Mouse (Mus musculus) CH12.LX (cell line): ENCODE data around the gene Rybp. TPM values are rescaled to one million over a fixed set of nuclear protein-coding genes. Genes with fewer than 3 reads are reported as not detected.

ENCODE experiments used
- DNase-seq: peaks from one replicate; pipeline ENCODE4 v3.0.0-alpha.2; 2013; ENCODE audit errors: extremely low read depth
- H3K27ac ChIP-seq: 2 replicates; pipeline ENCODE4 v1.5.1; 2012; ENCODE audit warnings: low read depth, mild to moderate bottlenecking, control low read depth, moderate library complexity; ENCODE audit not compliant: insufficient read depth
- H3K27me3 ChIP-seq: replicated peaks from 2 replicates; pipeline ENCODE3; 2012; ENCODE audit warnings: inconsistent platforms
- H3K36me3 ChIP-seq, 2 experiments: replicated peaks in 1 of 2; 2 replicates each; pipeline versions ENCODE3 to v1.6.1; 2012; ENCODE audit warnings: inconsistent platforms in 1 of 2, low read length in 1 of 2, mild to moderate bottlenecking in 1 of 2, mixed read lengths in 1 of 2, moderate library complexity in 1 of 2; ENCODE audit not compliant: control insufficient read depth in 1 of 2, insufficient read depth in 1 of 2
- H3K4me1 ChIP-seq, 2 experiments: 2 replicates each; pipeline ENCODE4 v1.6.1; 2012; ENCODE audit warnings: inconsistent platforms in 1 of 2, moderate library complexity in 1 of 2; ENCODE audit not compliant: insufficient read depth in 2 of 2, control insufficient read depth in 1 of 2
- H3K4me2 ChIP-seq: 2 replicates; pipeline ENCODE4 v1.6.1; 2012; ENCODE audit warnings: low read depth, mild to moderate bottlenecking, control low read depth; ENCODE audit not compliant: poor library complexity, insufficient read depth, severe bottlenecking
- H3K4me3 ChIP-seq, 3 experiments: fragments of 150-350 bp in 1 of 3; sonication (generic) in 1 of 3; replicated peaks in 1 of 3; 2 replicates each; pipeline versions ENCODE3 to v1.5.1; 2011 to 2012; ENCODE audit warnings: low read depth in 2 of 3, low read length in 2 of 3, mild to moderate bottlenecking in 2 of 3, moderate library complexity in 2 of 3, control low read depth in 1 of 3, improper control_type of control experiment in 1 of 3, inconsistent platforms in 1 of 3, mixed read lengths in 1 of 3; ENCODE audit not compliant: poor library complexity in 1 of 3
- H3K79me2 ChIP-seq: replicated peaks from 2 replicates; pipeline ENCODE4 v1.6.1; 2012; ENCODE audit warnings: mild to moderate bottlenecking, moderate library complexity; ENCODE audit not compliant: control insufficient read depth, poor library complexity, insufficient read depth, severe bottlenecking; ENCODE audit errors: extremely low read depth
- H3K9ac ChIP-seq: 2 replicates; pipeline ENCODE4 v1.6.1; 2012; ENCODE audit warnings: low read depth, mild to moderate bottlenecking, control low read depth, moderate library complexity; ENCODE audit not compliant: insufficient read depth
- H3K9me3 ChIP-seq: replicated peaks from 2 replicates; pipeline ENCODE3; 2012; ENCODE audit warnings: low read length, inconsistent platforms, mixed read lengths
- BHLHE40 ChIP-seq: IDR thresholded peaks from 2 replicates; pipeline ENCODE4 v1.6.1; 2011; ENCODE audit warnings: mild to moderate bottlenecking, low read depth, low read length, improper control_type of control experiment
- CHD1 ChIP-seq: IDR thresholded peaks from 2 replicates; pipeline ENCODE4 v1.6.1; 2012; ENCODE audit warnings: low read depth, low read length, improper control_type of control experiment, inconsistent platforms
- CHD2 ChIP-seq: IDR thresholded peaks from 2 replicates; pipeline ENCODE4 v1.6.1; 2011; ENCODE audit warnings: low read length, improper control_type of control experiment
- ELF1 ChIP-seq: IDR thresholded peaks from 2 replicates; pipeline ENCODE4 v1.6.1; 2014; ENCODE audit warnings: low read depth, mild to moderate bottlenecking, inconsistent platforms, low read length, improper control_type of control experiment
- IRF4 ChIP-seq: IDR thresholded peaks from 2 replicates; pipeline ENCODE4 v1.6.1; 2014; ENCODE audit warnings: low read depth, mild to moderate bottlenecking, inconsistent platforms, low read length, improper control_type of control experiment
- JUND ChIP-seq: conservative IDR thresholded peaks from 2 replicates; pipeline ENCODE4 v1.6.1; 2011; ENCODE audit warnings: low read depth, low read length, improper control_type of control experiment
- KAT2A ChIP-seq: IDR thresholded peaks from 2 replicates; pipeline ENCODE4 v1.6.1; 2012; ENCODE audit warnings: low read length, improper control_type of control experiment, inconsistent platforms; ENCODE audit not compliant: insufficient replicate concordance
- MAFK ChIP-seq: IDR thresholded peaks from 2 replicates; pipeline ENCODE4 v1.6.1; 2011; ENCODE audit warnings: low read length, improper control_type of control experiment; ENCODE audit not compliant: insufficient replicate concordance
- MAZ ChIP-seq: IDR thresholded peaks from 2 replicates; pipeline ENCODE4 v1.6.1; 2012; ENCODE audit warnings: low read depth, mild to moderate bottlenecking, inconsistent platforms, low read length, improper control_type of control experiment, moderate library complexity
- MEF2A ChIP-seq: IDR thresholded peaks from 2 replicates; pipeline ENCODE4 v1.6.1; 2014; ENCODE audit warnings: low read depth, mild to moderate bottlenecking, inconsistent platforms, low read length, improper control_type of control experiment, borderline replicate concordance
- MXI1 ChIP-seq: IDR thresholded peaks from 2 replicates; pipeline ENCODE4 v1.6.1; 2011; ENCODE audit warnings: mild to moderate bottlenecking, low read depth, low read length, improper control_type of control experiment
- MYC ChIP-seq: IDR thresholded peaks from 2 replicates; pipeline ENCODE4 v1.6.1; 2011; ENCODE audit warnings: low read depth, mild to moderate bottlenecking, improper control_type of control experiment, low read length
- NRF1 ChIP-seq: IDR thresholded peaks from 2 replicates; pipeline ENCODE4 v1.6.1; 2014; ENCODE audit warnings: low read depth, mild to moderate bottlenecking, inconsistent platforms, low read length, improper control_type of control experiment, moderate library complexity
- PAX5 ChIP-seq: IDR thresholded peaks from 2 replicates; pipeline ENCODE4 v1.6.1; 2012; ENCODE audit warnings: low read length, inconsistent platforms, mixed read lengths
- POLR2A ChIP-seq: IDR thresholded peaks from 2 replicates; pipeline ENCODE4 v1.6.1; 2011; ENCODE audit warnings: low read depth, mild to moderate bottlenecking, improper control_type of control experiment, low read length
- POLR2AphosphoS2 ChIP-seq: IDR thresholded peaks from 2 replicates; pipeline ENCODE4 v1.6.1; 2011; ENCODE audit warnings: low read depth, low read length, improper control_type of control experiment
- SIN3A ChIP-seq: IDR thresholded peaks from 2 replicates; pipeline ENCODE4 v1.6.1; 2012; ENCODE audit warnings: low read length, improper control_type of control experiment, inconsistent platforms
- SMC3 ChIP-seq: IDR thresholded peaks from 2 replicates; pipeline ENCODE4 v1.6.1; 2011; ENCODE audit warnings: low read depth, low read length, improper control_type of control experiment
- TCF12 ChIP-seq: IDR thresholded peaks from 2 replicates; pipeline ENCODE4 v1.6.1; 2014; ENCODE audit warnings: low read depth, mild to moderate bottlenecking, inconsistent platforms, low read length, improper control_type of control experiment
- USF2 ChIP-seq: conservative IDR thresholded peaks from 2 replicates; pipeline ENCODE4 v1.6.1; 2011; ENCODE audit warnings: low read depth, low read length, improper control_type of control experiment
- ZC3H11A ChIP-seq: IDR thresholded peaks from 2 replicates; pipeline ENCODE4 v1.6.1; 2012; ENCODE audit warnings: low read depth, mild to moderate bottlenecking, inconsistent platforms, low read length, improper control_type of control experiment
- ZMIZ1 ChIP-seq: IDR thresholded peaks from 2 replicates; pipeline ENCODE4 v1.6.1; 2012; ENCODE audit warnings: low read depth, mild to moderate bottlenecking, inconsistent platforms, low read length, improper control_type of control experiment
- ZNF384 ChIP-seq: IDR thresholded peaks from 2 replicates; pipeline ENCODE4 v1.6.1; 2012; ENCODE audit warnings: low read depth, low read length, improper control_type of control experiment, inconsistent platforms
- dilution Hi-C: fragments of 300-500 bp; cut with MboI; formaldehyde crosslinking; loops from 2 replicates; pipeline ENCODE4 v1.14.3; 2020; ENCODE audit warnings: low sequenced_read_pairs; ENCODE audit not compliant: extremely low pct_unique_long_range_greater_than_20kb, extremely low pct_ligation_motif_present
- in situ Hi-C: fragments of 300-500 bp; cut with MboI; formaldehyde crosslinking; loops from 3 replicates; pipeline ENCODE4 v1.14.3; 2019; ENCODE audit warnings: low sequenced_read_pairs, low pct_ligation_motif_present, low pct_unique_long_range_greater_than_20kb, mixed read lengths
- polyA plus RNA-seq: library from polyadenylated mRNA; unstranded; fragments of >175 nt; gene quantifications from 2 replicates; pipeline ENCODE4 v1.2.1, GENCODE M21; 2012; ENCODE audit warnings: low read depth; ENCODE audit not compliant: insufficient read length
- total RNA-seq, 2 experiments: library from RNA; depleted of rRNA; stranded (reverse); fragments of 300-350 nt in 1 of 2; fragments of >200 nt in 1 of 2; gene quantifications; 2 replicates each; pipeline ENCODE4 v1.2.3; 2012 to 2014

The Rybp gene
- total and polyA plus RNA-seq, 3 experiments: 9.1 to 27.4 (median 23.6) TPM

DNA sequence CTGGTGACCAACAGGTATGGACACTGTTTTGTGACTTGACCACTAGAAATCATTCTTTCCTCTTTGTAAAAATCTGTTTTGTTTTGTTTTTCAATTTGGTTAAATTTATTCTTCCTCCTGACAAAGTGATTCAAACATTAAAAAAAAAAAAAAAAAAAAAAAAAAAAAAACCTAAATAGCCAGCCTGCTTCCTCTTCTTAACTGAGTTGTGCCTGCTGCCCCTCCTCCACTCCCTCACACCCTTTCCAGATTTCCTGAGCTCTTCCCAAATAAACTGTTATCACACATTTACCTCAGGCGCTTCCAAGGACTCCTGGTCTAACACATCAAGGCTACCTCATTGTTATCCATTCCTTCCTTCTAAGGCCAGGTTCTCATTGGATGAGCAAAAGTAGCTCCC is 76.8 kb downstream of the Rybp start:
- no peaks in the 10 kb centered on the region for H3K79me2 ChIP-seq
- TF ChIP-seq PAX5 (no peak), USF2 (no peak), POLR2AphosphoS2 (no peak), ZNF384 (peak; percentile 71), KAT2A (no peak)
- H3K4me3 ChIP-seq: no peak overlapping the region
- no peak for DNase-seq
- no peak overlapping the region for H3K9ac ChIP-seq
- no peaks in the 10 kb centered on the region for H3K36me3 ChIP-seq
- dilution Hi-C loops: no loop called here
- in situ Hi-C loops: no loop called here
- H3K9me3 ChIP-seq: no peaks in the 10 kb centered on the region
- peaks cover 5 to 57% of the 10 kb centered on the region in 2 experiments; a peak in 3 of 4 replicates for H3K4me1 ChIP-seq
- peaks cover 1% of the 10 kb centered on the region for H3K27me3 ChIP-seq
- no peak overlapping the region for H3K4me2 ChIP-seq
- H3K27ac ChIP-seq: no peak overlapping the region

DNA sequence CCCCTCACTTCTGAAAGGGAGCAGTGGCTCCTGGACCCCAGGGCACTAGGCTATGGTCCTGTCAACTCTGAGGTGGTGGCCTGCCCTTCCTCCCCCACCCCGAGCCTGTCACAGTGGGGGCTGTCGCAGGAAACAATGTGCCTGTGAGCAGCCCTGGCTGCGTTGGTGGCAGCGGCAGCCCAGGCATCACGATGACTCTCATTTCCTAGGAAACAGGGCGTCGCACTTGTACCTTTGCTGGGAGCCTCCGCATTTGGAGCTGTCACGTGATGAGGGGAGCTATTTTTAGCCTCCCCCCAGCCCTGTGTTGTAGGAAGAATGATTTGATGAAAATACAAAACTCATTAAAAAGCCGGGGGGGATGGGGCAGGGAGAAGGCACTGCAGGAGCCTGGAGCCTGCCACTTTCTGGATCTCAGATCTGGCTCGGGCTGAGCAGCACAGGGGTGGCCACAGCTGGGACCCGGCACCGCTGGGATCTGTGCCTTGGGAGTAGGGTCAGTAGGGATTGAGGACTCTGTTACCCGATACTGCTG is 80.5 kb downstream of the Rybp start:
- no peak overlapping the region for H3K4me3 ChIP-seq
- no peaks in the 10 kb centered on the region for H3K79me2 ChIP-seq
- DNase-seq: no peak
- in situ Hi-C loops: no loop called here
- H3K9ac ChIP-seq: no peak overlapping the region
- H3K9me3 ChIP-seq: no peaks in the 10 kb centered on the region
- no peak overlapping the region for H3K4me2 ChIP-seq
- H3K36me3 ChIP-seq: no peaks in the 10 kb centered on the region
- no peak for TF ChIP-seq MXI1
- no peak for TF ChIP-seq ZC3H11A
- no peak for TF ChIP-seq MEF2A
- TF ChIP-seq USF2: no peak
- no peak for TF ChIP-seq IRF4
- no peak for TF ChIP-seq CHD1
- no peak for TF ChIP-seq MAFK
- no peak for TF ChIP-seq NRF1
- peaks cover 3 to 28% of the 10 kb centered on the region in 2 experiments; a peak in 3 of 4 replicates for H3K4me1 ChIP-seq
- H3K27ac ChIP-seq: no peak overlapping the region
- H3K27me3 ChIP-seq: peaks cover 3% of the 10 kb centered on the region
- dilution Hi-C loops: no loop called here

DNA sequence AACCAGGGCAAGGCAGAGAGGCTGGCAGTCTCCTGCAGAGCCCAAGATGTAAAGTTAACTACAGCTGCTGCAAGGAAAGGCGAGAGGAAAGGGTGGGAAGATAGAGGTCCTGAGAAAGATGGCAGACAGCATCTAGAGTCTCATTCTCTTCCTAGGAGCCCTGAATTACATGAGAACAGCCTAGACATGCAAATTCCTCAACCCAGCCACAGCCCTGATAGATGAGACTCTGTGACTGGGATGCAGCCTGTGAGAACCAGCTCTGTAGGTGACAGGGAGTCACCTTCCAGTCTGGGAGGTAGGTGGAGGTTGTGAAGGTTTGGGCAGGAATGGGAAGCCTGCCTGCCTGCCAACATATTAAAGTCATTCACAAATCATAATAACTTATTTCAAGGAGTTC is 81.0 kb downstream of the Rybp start:
- no peak for TF ChIP-seq ELF1
- no peak for TF ChIP-seq ZMIZ1
- TF ChIP-seq SMC3: no peak
- no peak for TF ChIP-seq POLR2A
- no peak for TF ChIP-seq CHD2
- TF ChIP-seq MAZ: no peak
- TF ChIP-seq SIN3A: no peak
- TF ChIP-seq IRF4: no peak
- no peak for TF ChIP-seq JUND
- no peak for TF ChIP-seq USF2
- no peak for TF ChIP-seq TCF12
- no peak for TF ChIP-seq MXI1
- no peak for TF ChIP-seq MYC
- no peak for TF ChIP-seq MAFK
- TF ChIP-seq BHLHE40: no peak
- no peak for TF ChIP-seq CHD1
- TF ChIP-seq KAT2A: no peak
- TF ChIP-seq PAX5: no peak
- dilution Hi-C loops: no loop called here
- H3K4me3 ChIP-seq: no peak overlapping the region

More for the DNA sequence above, 81.0 kb downstream of the Rybp start:
- DNase-seq: no peak
- in situ Hi-C loops: no loop called here
- H3K9ac ChIP-seq: no peak overlapping the region
- H3K79me2 ChIP-seq: no peaks in the 10 kb centered on the region
- no peaks in the 10 kb centered on the region for H3K9me3 ChIP-seq
- no peak overlapping the region for H3K27ac ChIP-seq
- peaks cover 3 to 23% of the 10 kb centered on the region in 2 experiments; a peak in 3 of 4 replicates for H3K4me1 ChIP-seq
- peaks cover 3% of the 10 kb centered on the region for H3K27me3 ChIP-seq
- H3K4me2 ChIP-seq: no peak overlapping the region
- no peaks in the 10 kb centered on the region for H3K36me3 ChIP-seq
